Mouse (Mus musculus) bone marrow, adult 2 months (tissue): Measurements from ENCODE around the gene Swap70.

Experiments used
- CTCF ChIP-seq: fragments of 200-500 bp; IDR thresholded peaks from 2 replicates; pipeline ENCODE4 v1.5.1; 2011; ENCODE audit warnings: low read length, control low read depth; ENCODE audit not compliant: control insufficient read depth, insufficient read depth
- POLR2A ChIP-seq: fragments of 200-500 bp; IDR thresholded peaks from 2 replicates; pipeline ENCODE4 v1.6.1; 2011; ENCODE audit warnings: low read depth, mild to moderate bottlenecking, control low read depth, low read length, borderline replicate concordance; ENCODE audit not compliant: control insufficient read depth

DNA sequence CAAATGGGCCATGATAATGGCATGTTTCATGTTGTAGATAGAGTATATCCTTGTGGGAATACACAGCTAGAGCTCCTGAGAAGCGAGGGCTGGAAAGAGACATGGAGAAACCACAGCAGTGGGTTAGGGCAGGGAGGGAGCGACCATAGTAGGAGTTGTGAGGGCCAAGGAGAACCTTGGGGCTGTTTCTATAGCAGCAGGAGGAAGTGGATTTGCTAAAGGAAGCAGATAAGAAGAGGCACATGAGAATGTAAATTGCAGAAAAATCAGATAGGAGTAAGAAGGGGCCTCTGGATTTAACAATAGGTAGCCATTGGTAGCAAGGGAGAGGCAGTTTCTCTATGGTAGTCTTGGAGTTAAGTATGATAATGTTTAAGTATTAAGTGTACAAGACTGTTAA lies 35.5 kb downstream of the Swap70 start:
- TF ChIP-seq CTCF (no peak), POLR2A (no peak)
